Mouse (Mus musculus) subcutaneous adipose tissue, adult 2 months (tissue): ENCODE data around the gene Olfr560. TPM values are rescaled to one million over a fixed set of nuclear protein-coding genes. Genes with fewer than 3 reads are reported as not detected.

Source experiments
- polyA plus RNA-seq: library from polyadenylated mRNA; depleted of rRNA; stranded (reverse); fragments of >200 nt; gene quantifications from 2 replicates; pipeline ENCODE4 v1.2.3, GENCODE M21; 2012; ENCODE audit warnings: low replicate concordance; rRNA removed

The Olfr560 gene
- polyA plus RNA-seq: 0.17 and 0.27 TPM in 2 replicates

GRCm38 (mm10) chr7:102759266-102759665 lies at the start of gene Olfr560, which contains the start of gene Olfr78:
Gene Olfr560 (minus strand): TSS chr7:102759366.
Gene Olfr78 (minus strand): TSS chr7:102759471.

GRCm38 (mm10) chr7:102803180-102803579 lies 44.0 kb upstream of the Olfr560 start, which contains the start of gene Olfr564:
Gene Olfr564 (plus strand): TSS chr7:102803480.

GRCm38 (mm10) chr7:102770921-102771320 lies 11.8 kb upstream of the Olfr560 start, which contains the start of gene Olfr561:
Gene Olfr561 (plus strand): TSS chr7:102771221.

GRCm38 (mm10) chr7:102727391-102727790 lies 31.8 kb downstream of the Olfr560 start, which contains the start of gene Olfr559:
Gene Olfr559 (minus strand): TSS chr7:102727491.

GRCm38 (mm10) chr7:102718970-102719369 lies 40.2 kb downstream of the Olfr560 start, which contains the start of gene Olfr33:
Gene Olfr33 (minus strand): TSS chr7:102719070.

GRCm38 (mm10) chr7:102701915-102702314 lies 57.3 kb downstream of the Olfr560 start, which contains the start of gene Olfr558:
Gene Olfr558 (plus strand): TSS chr7:102702215.

Other genes with a start within 250 kb of the Olfr560 start
- gene Olfr547, start 224.6 kb downstream of the Olfr560 start, polyA plus RNA-seq: not detected in 2 replicates
- gene Olfr548-ps1, start 218.5 kb downstream of the Olfr560 start, polyA plus RNA-seq: not detected in 2 replicates
- not detected in 2 replicates for gene Olfr549, start 209.5 kb downstream of the Olfr560 start, polyA plus RNA-seq
- gene Trim21, start 193.9 kb downstream of the Olfr560 start, polyA plus RNA-seq: 7.0 and 10.4 TPM in 2 replicates
- gene Olfr550, start 187.9 kb downstream of the Olfr560 start, polyA plus RNA-seq: not detected in 2 replicates
- not detected in 2 replicates for gene Olfr551, start 167.5 kb downstream of the Olfr560 start, polyA plus RNA-seq
- gene Olfr552, start 161.6 kb downstream of the Olfr560 start, polyA plus RNA-seq: not detected in 2 replicates
- gene Olfr553, start 141.1 kb downstream of the Olfr560 start, polyA plus RNA-seq: not detected in 2 replicates
- not detected in 2 replicates for gene Olfr554, start 120.9 kb downstream of the Olfr560 start, polyA plus RNA-seq
- not detected in 2 replicates for gene Olfr555, start 100.5 kb downstream of the Olfr560 start, polyA plus RNA-seq
- not detected in 2 replicates for gene Olfr556, start 94.5 kb downstream of the Olfr560 start, polyA plus RNA-seq
- 41.4 and 44.2 TPM in 2 replicates for gene Trim68, start 72.0 kb downstream of the Olfr560 start, polyA plus RNA-seq
- not detected in 2 replicates for gene Olfr557, start 63.5 kb downstream of the Olfr560 start, polyA plus RNA-seq
- 9.2 and 10.1 TPM in 2 replicates for gene Olfr558, start 57.2 kb downstream of the Olfr560 start, polyA plus RNA-seq
- not detected in 2 replicates for gene Olfr33, start 40.3 kb downstream of the Olfr560 start, polyA plus RNA-seq
- not detected in 2 replicates for gene Olfr559, start 31.9 kb downstream of the Olfr560 start, polyA plus RNA-seq
- gene Olfr78, start 105 bp upstream of the Olfr560 start, polyA plus RNA-seq: 11.4 and 14.6 TPM in 2 replicates
- gene Olfr561, start 11.9 kb upstream of the Olfr560 start, polyA plus RNA-seq: 0.12 TPM in 1 of 2 replicates, not detected in the other
- not detected in 2 replicates for gene Olfr564, start 44.1 kb upstream of the Olfr560 start, polyA plus RNA-seq
- not detected in 2 replicates for gene Olfr566, start 99.4 kb upstream of the Olfr560 start, polyA plus RNA-seq
- gene Olfr568, start 117.8 kb upstream of the Olfr560 start, polyA plus RNA-seq: not detected in 2 replicates
- gene Olfr569, start 131.5 kb upstream of the Olfr560 start, polyA plus RNA-seq: not detected in 2 replicates
- not detected in 2 replicates for gene Olfr570, start 135.2 kb upstream of the Olfr560 start, polyA plus RNA-seq
- not detected in 2 replicates for gene Olfr571, start 158.2 kb upstream of the Olfr560 start, polyA plus RNA-seq
- gene Olfr572, start 165.0 kb upstream of the Olfr560 start, polyA plus RNA-seq: not detected in 2 replicates
- not detected in 2 replicates for gene Olfr573-ps1, start 183.2 kb upstream of the Olfr560 start, polyA plus RNA-seq
- not detected in 2 replicates for gene Olfr574, start 189.1 kb upstream of the Olfr560 start, polyA plus RNA-seq
- not detected in 2 replicates for gene Olfr575, start 199.4 kb upstream of the Olfr560 start, polyA plus RNA-seq
- gene Olfr576, start 203.3 kb upstream of the Olfr560 start, polyA plus RNA-seq: not detected in 2 replicates
- gene Olfr577, start 216.6 kb upstream of the Olfr560 start, polyA plus RNA-seq: not detected in 2 replicates
- not detected in 2 replicates for gene Olfr578, start 230.0 kb upstream of the Olfr560 start, polyA plus RNA-seq